Mouse (Mus musculus) limb, embryonic 14.5 days (tissue): Measurements from ENCODE around the gene Gm35134. TPM values are rescaled to one million over a fixed set of nuclear protein-coding genes. Genes with fewer than 3 reads are reported as not detected.
"Not testable (repeated sequence)": the region's sequence is repeated elsewhere in the genome, so short reads cannot be mapped to it uniquely, and the experiment has no call there.

Experiments
- ATAC-seq: fragments of 200-750 bp; cut with Nextera tagmentation; 2 replicates; pipeline ENCODE4 v1.8.0; 2017; ENCODE audit warnings: low read depth, moderate number of reproducible peaks, moderate TSS enrichment; ENCODE audit not compliant: low FRiP score
- DNase-seq: peaks from one replicate; pipeline ENCODE4 v3.0.0-alpha.2; 2015; ENCODE audit warnings: low spot score
- H3K27ac ChIP-seq: fragments of 300-500 bp; sonication (generic); replicated peaks from 2 replicates; pipeline ENCODE4 v1.5.1; 2014; ENCODE audit warnings: low read depth, mild to moderate bottlenecking, low read length, moderate library complexity, mixed read lengths
- H3K27me3 ChIP-seq: fragments of 300-500 bp; sonication (generic); 2 replicates; pipeline ENCODE4 v1.6.1; 2014; ENCODE audit warnings: low read length, mixed read lengths; ENCODE audit not compliant: control insufficient read depth, insufficient read depth
- H3K36me3 ChIP-seq: fragments of 300-500 bp; sonication (generic); 2 replicates; pipeline ENCODE4 v1.6.1; 2014; ENCODE audit warnings: mild to moderate bottlenecking, low read length, moderate library complexity, mixed read lengths; ENCODE audit not compliant: control insufficient read depth, insufficient read depth
- H3K4me1 ChIP-seq: fragments of 300-500 bp; sonication (generic); 2 replicates; pipeline ENCODE4 v1.6.1; 2014; ENCODE audit warnings: antibody characterized with exemption, low read length, mixed read lengths; ENCODE audit not compliant: control insufficient read depth, insufficient read depth
- H3K4me2 ChIP-seq: fragments of 300-500 bp; sonication (generic); replicated peaks from 2 replicates; pipeline ENCODE4 v1.6.1; 2014; ENCODE audit warnings: low read depth, mild to moderate bottlenecking, low read length, moderate library complexity; ENCODE audit not compliant: severe bottlenecking
- H3K4me3 ChIP-seq: fragments of 300-500 bp; sonication (generic); replicated peaks from 2 replicates; pipeline ENCODE4 v1.5.1; 2014; ENCODE audit warnings: low read length
- H3K9ac ChIP-seq: fragments of 300-500 bp; sonication (generic); 2 replicates; pipeline ENCODE4 v1.6.1; 2014; ENCODE audit warnings: mild to moderate bottlenecking, low read depth, low read length, moderate library complexity; ENCODE audit not compliant: severe bottlenecking
- H3K9me3 ChIP-seq: fragments of 300-500 bp; sonication (generic); 2 replicates; pipeline ENCODE4 v1.6.1; 2016; ENCODE audit warnings: low read length; ENCODE audit not compliant: control insufficient read depth
- WGBS: fragments of 180-500 bp; shearing (Covaris S2); extraction: QIAGEN DNeasy Blood & Tissue Kit; methylation state at CpG from one replicate; pipeline ENCODE4 v1.1.7; 2014; 5-methylcytosine and 5-hydroxymethylcytosine counted together
- polyA plus RNA-seq, 2 experiments: library from polyadenylated mRNA; depleted of rRNA in 1 of 2; stranded (reverse) in 1 of 2; unstranded in 1 of 2; fragments of >200 nt; fragmentation: Nextera tagmentation in 1 of 2; extraction: Ambion mirVana in 1 of 2; gene quantifications; 2 replicates each; pipeline versions ENCODE4 v1.2.1 to v1.2.3; 2012 to 2014

The Gm35134 gene
- polyA plus RNA-seq (2012; rRNA removed): not detected in 2 replicates
- polyA plus RNA-seq (2014; fragmentation: Nextera tagmentation; extraction: Ambion mirVana): not detected in 2 replicates

DNA sequence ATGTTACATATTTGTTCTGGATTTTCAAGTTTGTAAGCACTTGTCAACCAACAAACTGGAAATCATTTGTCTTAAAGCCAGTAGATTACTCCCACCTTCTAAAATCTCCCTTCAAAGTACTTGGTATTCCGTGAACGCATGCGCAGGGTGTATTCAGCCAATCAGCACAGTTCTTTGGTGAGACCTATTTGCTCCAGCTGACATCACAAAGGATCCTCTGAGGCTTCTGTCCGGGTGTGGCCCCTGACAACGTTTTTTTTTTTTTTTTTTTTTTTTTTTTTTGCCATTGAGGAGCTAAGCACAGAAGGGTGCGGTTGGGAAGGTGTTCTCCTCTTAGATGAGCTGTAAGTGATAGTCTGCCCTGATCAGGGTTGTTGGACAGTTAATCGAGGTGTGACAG, at the start of gene Gm35134:
Gene Gm35134, plus strand, starts transcription at position 301 of the 400 bp plus-strand sequence.
- not testable (repeated sequence) for H3K27ac ChIP-seq, DNase-seq, H3K4me3 ChIP-seq, H3K36me3 ChIP-seq, H3K9me3 ChIP-seq, H3K4me1 ChIP-seq, H3K4me2 ChIP-seq, H3K9ac ChIP-seq, ATAC-seq, H3K27me3 ChIP-seq
- no CpG with 5 or more reads among the region's 7 CpGs for WGBS
